Mouse (Mus musculus): Measurements from ENCODE around the gene Gm14327.
"Not testable (repeated sequence)": the region's sequence is repeated elsewhere in the genome, so short reads cannot be mapped to it uniquely, and the experiment has no call there.

The Gm14327 gene

GRCm38 (mm10) chr2:177897046-177897578, at the start of gene Gm14327:
Gene Gm14327, plus strand, starts transcription at chr2:177897096.
- not testable (repeated sequence) for DNase-seq (ENCODE audit: low spot score in 2 of 2)

- DNase-seq (ENCODE audit: low spot score in 2 of 2) = not testable (repeated sequence)
These were observed 34.6 kb upstream of the Gm14327 start for GRCm38 (mm10) chr2:177862254-177862653.

GRCm38 (mm10) chr2:177887743-177888142, 9.2 kb upstream of the Gm14327 start:
- DNase-seq (ENCODE audit: low spot score in 2 of 2) = not testable (repeated sequence)

GRCm38 (mm10) chr2:177898171-177898570, 1.3 kb downstream of the Gm14327 start:
- not testable (repeated sequence) for DNase-seq (ENCODE audit: low spot score in 2 of 2)

- not testable (repeated sequence) for DNase-seq (ENCODE audit: low spot score in 2 of 2)
These were observed 6.4 kb downstream of the Gm14327 start for GRCm38 (mm10) chr2:177903276-177903675.

- not testable (repeated sequence) for DNase-seq (ENCODE audit: low spot score in 2 of 2)
These were observed 28.7 kb downstream of the Gm14327 start, which contains the start of gene Zfp972 for GRCm38 (mm10) chr2:177925563-177926103. Gene Zfp972, minus strand, starts transcription at chr2:177925613.

Data from frontal cortex, postnatal 14 days (tissue).